Mouse (Mus musculus): ENCODE measurements around the gene Ins2.

Ins2 gene

DNA sequence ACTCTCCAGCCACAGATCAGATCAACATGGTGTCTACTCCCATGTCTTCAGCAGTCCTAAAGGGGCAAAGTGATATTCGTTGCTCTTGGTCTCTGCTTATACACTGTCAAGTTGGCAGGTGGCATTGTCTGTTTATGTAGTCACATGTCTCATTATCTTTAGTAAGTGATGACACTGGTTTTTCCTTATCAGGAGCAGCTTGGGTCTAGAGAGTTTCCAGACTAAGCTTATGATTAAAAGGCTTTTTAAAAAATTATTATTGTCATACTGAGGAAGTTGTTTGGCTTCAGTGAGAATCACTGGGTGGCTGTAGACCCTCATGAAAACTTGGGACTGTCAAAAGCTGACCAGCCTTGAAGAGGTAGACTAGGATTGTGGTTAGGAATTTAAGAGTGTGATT lies at the start of gene Ins2:
TSS of gene Ins2 (minus strand) at position 101 of the 400 bp plus-strand sequence.
- no peak for DNase-seq (ENCODE audit: extremely low read depth, low read depth, low spot score)

DNA sequence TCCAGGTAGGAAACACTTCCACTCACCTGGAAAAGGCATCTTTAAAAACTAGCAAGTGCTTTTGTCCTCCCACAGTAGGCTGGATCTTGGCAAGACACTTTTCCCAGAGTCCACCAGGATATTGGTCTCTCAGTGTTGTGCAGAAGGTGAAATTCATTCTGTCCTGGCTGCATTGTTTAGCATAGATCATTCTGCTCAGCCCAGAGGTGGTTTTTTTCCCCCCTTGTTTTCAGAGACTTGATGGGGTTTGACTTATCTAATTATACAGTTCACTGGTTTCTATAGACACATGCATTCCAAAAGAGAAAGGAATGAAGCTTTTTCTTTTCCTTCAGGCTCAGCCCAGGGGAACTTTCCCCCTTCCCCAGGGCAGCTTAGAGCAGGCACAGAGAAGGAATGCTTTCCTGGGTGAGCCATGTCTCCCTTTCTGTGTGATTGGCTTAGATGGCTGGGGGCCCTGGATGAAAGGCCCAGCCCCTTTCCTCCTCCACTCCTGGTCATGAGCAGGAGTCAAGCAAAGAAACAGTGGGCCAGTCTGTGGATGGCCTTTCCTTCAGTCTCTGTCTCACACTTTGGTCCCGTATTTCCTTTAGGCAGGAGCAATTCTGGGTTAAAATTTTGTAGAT lies 49.6 kb upstream of the Ins2 start:
- no peak for DNase-seq (ENCODE audit: extremely low read depth, low read depth, low spot score)

DNA sequence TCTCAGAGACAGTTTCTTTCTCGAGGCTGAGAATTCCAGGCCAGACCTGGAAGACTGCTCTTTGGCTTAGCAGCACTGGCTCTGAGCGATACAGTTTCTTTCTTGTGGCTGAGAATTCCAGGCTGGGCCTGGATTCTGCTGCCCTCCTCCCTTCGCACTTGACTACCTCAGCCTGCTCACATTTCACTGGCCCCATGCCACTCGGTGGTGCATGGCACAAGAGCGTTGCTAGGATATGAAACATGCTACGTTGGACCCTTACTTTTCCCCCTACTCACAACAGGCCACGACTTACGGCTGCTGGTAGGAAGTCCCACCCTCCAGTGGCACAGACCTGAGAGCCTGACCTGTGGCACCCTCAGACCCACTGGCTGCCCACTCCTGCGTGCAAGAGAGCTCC lies 46.5 kb upstream of the Ins2 start:
- DNase-seq (ENCODE audit: extremely low read depth, low read depth, low spot score) = no peak

DNA sequence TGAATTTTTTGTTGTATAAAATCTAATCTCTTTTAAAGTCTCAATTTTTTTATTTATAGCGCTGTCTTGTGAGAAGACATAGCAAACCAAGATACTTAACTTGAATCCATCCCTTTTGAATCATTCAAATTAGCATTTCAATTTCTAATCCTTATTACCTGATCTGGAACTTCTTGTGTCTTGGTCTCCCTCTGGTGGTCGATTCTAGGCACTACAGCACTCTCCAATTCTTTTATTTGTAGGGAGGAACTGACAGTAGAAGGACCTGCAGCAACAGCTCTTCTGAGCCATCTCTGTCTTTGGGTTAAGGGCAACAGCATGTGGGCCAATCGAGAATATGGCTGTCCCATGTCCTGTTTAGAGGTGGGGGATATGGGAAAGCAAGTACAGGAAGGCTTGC lies 5.4 kb downstream of the Ins2 start:
- no peak for DNase-seq (ENCODE audit: extremely low read depth, low read depth, low spot score)

DNA sequence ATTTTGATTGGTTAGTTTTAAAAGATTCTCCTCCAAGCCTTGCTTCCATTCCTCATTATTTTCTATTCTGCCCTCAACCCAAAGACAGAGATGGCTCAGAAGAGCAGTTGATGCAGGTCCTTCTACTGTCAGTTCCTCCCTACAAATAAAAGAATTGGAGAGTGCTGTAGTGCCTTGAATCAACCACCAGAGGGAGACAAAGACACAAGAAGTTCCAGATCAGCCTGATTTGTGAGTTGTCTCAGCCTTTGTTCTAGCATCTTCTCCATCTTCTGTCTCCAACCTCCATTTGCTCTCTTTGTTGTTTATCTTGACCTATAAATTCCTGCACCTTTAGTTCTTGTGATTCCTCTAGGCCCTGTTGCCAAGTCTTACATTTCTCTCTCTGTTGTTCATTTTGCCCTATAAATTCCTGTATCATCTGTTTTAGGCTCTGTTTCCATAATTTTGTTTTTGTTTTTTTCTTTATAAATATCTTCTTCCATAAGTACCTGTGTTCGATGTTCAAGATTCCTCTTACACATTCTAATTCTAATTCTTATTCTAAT lies 6.2 kb downstream of the Ins2 start:
- no peak for DNase-seq (ENCODE audit: extremely low read depth, low read depth, low spot score)

DNA sequence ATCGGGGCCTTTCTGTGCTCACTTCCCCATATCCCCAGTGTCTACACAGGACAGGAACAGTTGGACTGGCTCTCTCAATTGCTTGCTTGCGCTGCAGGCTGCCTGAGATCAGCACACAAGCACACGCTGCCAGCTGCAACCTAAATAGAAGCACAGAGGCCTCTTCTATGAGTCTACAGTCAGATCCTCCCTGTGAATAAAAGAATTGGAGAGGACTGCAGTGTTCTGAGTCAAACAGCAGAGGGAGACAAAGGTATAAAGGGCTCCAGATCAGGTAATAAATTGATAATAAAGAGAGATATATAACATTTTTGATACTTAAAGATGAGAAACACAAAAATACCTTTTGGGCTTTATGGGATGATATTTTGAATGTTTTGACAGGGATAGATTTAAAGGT lies 17.2 kb downstream of the Ins2 start:
- DNase-seq (ENCODE audit: extremely low read depth, low read depth, low spot score) = no peak

DNA sequence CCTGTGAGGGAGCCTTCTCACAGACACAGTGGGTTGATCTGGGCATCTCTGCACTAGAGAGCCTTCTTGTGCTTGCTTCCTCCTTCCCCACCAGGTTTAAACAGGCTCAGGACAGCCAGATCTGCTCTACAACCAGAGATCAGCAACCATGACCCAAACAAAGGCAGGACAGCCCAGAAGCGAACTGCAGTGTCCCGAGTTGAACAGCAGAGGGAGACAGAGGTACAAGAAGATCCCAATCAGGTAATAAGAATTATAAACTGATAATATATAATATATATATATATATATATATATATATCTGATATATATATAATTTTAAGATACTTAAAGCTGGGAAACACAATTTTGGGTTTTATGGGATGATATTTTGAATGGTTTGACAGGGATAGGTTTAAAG lies 22.5 kb downstream of the Ins2 start:
- DNase-seq (ENCODE audit: extremely low read depth, low read depth, low spot score) = no peak

DNA sequence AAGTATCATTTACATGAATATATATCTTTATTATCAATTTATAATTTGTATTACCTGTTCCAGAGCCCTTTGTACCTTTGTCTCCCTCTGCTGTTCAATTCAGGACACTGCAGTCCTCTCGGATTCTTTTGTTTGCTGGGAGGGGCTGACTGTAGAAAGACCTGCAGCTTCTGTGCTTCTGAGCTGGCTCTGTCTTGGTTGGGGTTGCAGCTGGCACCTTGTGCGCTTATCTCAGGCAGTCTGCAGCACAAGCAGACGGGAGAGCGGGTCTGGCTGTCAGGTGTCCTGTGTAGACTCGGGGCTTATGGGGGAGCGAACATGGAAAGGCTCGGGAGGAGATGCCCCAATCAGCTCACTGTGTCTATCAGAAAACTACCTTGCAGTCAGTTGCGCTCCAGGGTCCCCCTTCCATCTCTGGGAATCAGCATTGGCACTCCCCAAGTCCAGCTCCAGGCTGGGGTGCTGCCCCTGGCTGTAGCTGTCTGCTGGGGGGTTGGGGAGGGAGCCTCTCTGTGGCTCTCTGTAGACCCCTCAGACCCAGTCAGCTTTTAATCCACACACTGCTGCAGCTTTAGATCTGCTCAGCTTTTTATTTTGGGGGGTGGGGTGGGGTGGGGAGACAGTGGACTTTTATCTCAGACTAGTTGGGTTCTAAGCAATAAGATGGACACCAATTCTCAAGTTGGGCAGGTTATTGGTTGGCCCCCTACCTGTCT lies 28.2 kb downstream of the Ins2 start:
- DNase-seq (ENCODE audit: extremely low read depth, low read depth, low spot score) = no peak

DNA sequence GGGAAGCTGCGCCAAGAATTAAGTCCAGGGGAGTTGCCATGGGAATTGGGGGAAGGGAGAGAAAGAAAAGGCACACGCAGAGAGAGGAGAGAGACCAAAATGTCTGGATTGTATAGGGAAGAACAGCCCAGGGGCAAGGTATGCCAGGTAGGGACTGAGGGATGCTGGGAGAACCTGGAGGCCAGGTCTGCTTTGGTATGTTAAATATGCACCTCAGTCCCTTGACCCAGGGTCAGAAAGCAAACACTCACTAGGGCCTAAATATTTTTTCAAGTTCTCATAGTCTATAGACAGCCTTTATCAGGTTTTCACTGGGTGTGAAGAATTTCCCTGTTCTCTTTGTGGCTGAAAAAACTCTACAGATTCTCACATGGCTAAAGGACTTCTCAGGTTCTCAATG lies 36.3 kb downstream of the Ins2 start:
- no peak for DNase-seq (ENCODE audit: extremely low read depth, low read depth, low spot score)

DNA sequence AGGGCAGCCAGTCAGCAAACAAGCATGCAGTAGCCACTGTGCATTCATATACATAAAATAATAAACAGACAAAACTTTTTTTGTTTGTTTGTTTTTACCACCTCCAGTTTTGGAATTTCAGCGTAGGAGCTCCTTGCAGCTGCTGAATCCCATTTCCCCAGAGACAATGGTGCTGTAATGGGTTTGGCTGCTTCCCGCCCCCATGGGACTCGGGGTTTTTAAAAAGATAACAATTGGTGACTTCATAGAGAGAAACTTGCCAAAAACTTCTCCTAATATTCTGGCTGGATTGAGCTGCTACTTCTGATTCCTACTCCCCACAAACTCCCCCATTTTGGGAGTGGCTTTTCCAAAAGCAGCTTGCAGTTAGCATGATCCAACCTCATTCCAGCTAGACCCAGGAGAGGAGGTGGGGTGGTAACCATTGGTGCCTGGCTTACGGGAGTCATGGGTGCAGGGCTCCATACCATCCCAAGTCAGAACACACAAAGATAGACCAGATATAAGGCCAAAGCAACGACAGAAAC lies 43.8 kb downstream of the Ins2 start:
- no peak for DNase-seq (ENCODE audit: extremely low read depth, low read depth, low spot score)

DNA sequence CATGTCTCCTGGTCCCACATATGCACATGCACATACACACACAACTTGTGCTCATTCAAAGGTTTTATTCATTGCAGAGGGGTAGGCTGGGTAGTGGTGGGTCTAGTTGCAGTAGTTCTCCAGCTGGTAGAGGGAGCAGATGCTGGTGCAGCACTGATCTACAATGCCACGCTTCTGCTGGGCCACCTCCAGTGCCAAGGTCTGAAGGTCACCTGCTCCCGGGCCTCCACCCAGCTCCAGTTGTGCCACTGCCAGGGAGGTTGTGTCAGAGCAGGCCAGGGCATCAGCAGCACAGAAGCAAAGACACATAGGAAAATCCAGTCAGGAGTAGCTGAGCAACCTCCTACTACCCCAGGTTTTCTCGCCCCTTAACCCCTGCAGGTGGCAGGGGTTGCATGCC lies 64.6 kb downstream of the Ins2 start:
- no peak for DNase-seq (ENCODE audit: extremely low read depth, low read depth, low spot score)

DNA sequence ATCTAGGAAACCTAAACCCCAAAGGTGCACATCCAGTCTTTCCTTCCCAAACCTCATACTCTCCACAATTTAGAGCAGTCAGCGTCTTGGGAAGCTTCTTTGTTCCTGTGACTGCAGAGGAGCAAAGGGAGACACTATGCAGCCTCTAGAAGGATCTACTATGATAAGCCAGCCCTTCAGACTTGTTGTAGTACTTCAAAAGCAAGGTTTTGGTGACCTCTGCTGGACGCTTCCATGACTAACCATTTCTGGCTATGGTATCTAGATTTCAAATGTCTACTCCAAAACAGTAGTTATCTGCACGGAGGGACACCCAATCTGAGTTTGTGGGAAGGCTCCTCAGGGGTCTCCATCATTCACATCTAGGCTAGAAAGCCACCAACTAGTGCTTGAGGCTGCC lies 67.5 kb downstream of the Ins2 start:
- no peak for DNase-seq (ENCODE audit: extremely low read depth, low read depth, low spot score)

DNA sequence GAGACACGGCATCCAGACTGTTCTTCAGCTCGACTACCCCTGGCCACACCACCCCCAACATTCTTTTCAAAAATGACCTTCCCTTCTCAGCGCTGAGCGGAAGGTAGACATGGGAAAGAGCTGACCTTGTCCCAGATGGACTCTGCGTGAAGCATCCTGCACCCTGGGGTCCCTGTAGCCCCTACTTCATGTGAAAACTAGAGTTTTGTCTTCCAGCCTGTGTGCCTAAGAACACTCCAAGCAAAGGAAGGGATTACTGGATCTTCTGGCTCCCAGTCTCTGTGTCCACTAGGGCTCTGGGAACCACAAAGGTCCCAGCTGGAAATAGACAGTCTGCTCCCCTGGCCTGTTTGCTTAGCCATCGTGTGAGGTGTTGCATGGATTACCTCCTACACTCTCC lies 68.0 kb downstream of the Ins2 start:
- DNase-seq (ENCODE audit: extremely low read depth, low read depth, low spot score) = no peak

DNA sequence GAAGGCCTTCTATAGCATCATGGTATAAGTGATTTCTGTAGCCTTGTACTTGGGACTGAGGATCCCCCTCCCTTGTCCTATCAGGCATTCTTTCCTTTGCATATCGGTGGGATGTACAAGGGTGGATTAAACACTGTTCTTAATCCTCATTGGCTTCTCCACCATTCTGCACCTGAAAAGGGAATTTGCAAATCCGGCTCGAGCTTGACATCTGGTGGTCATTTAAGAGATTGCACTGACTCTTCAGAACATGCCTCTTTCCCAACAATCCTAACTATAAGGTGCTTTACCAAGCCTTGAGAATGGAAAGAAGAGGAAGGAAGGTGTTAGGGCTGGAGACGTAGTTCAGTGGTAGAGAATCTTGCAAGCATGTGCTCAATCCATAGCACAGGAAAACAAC lies 71.1 kb downstream of the Ins2 start:
- no peak for DNase-seq (ENCODE audit: extremely low read depth, low read depth, low spot score)

DNA sequence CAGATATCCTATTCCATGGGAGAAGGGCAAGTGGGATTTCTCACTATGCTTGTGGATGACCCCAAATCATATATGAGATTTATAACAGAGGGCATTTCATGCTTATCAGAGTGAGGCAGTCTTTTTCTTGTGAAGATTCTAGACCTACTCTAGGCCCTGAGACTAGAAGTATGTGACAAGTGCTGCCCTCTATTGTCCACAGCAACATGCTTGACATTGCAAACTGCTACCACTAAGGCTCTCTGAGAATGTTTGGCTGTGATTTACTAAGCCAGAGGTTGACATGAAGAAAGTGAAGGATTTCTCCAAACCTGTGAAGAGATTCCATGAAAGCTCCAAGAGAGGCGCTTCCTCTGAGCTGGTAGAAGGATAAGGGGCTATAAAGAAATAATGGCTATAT lies 72.1 kb downstream of the Ins2 start:
- DNase-seq (ENCODE audit: extremely low read depth, low read depth, low spot score) = no peak

DNA sequence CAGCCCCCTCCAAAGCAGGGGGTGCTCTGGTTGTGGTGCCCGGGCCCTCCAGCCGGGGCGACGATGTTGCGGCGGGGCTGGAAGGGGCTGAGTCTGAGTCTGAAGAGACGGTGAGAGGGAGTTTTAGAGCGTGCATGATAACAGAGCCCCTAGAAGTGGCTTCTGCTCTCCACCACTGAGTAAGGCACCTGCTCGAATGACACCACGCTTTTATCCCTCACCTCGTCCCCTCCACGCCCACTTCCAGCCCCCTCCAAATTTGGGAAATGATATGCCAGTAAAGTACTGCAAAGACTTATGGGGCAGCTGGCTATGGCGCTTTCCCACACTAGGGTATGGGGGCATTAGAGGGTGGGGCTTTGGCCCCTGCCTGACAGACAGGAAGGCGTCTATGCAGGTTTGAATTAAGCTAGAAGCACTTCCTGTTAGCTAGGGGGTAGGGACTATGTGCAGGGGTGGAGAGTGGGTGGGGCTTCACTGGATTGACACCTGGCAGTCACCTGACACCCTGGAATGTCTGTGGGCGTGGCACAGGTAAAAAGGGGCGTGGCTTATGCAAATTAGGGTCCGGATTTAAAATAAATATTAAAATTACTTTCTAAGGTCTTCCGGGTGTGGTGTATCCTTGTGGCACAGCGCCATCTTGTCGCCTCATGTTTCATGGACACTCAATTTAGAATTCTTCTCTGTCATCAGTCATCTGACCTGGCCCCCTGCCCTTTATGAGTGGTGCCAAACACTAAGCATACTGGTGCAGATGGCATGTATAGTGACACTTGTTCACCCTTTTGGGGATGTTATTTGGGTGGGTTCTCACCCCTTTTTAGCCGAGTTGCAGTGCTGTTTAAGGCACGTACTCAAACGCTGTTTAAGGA lies 73.2 kb downstream of the Ins2 start, which contains the start of gene Gm49394:
TSS of gene Gm49394 (minus strand) at position 192 of the 875 bp plus-strand sequence.
- DNase-seq (ENCODE audit: extremely low read depth, low read depth, low spot score) = no peak

DNA sequence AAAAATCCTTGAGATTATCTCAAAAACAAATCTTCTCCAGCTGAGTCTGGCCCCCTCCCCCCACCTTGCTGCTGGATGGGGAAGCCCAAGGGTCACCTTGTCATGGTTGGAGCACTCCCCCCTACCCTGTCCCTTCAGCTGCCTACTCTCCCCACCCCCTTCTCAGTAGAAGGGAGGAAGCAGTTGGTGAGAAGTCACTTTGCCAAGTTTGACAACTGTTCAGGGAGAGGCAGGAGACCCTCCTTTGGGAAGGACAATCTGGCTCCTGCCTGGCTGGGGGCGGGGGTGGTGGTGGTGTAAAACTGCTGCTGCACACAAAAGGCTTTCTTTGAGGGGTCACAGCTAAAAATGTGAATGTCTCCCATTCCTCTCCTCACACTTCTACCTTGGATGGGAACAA lies 74.9 kb downstream of the Ins2 start:
- no peak for DNase-seq (ENCODE audit: extremely low read depth, low read depth, low spot score)

DNA sequence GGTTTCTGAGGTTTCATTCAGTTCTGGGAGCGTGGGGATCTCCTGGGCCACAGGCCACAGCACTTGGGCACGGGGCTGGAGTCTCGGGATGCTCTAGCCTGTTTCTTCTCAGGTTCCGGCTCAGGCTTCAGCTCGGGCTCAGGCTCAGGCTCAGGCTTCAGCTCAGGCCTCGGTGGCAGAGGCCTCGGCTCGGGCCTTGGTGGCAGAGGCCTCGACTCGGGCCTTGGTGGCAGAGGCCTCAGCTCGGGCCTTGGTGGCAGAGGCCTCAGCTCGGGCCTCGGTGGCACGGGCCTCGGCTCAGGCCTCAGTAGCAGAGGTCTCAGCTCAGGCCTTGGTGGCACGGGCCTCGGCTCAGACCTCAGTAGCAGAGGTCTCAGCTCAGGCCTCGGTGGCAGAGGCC lies 75.7 kb downstream of the Ins2 start:
- DNase-seq (ENCODE audit: extremely low read depth, low read depth, low spot score) = no peak

DNA sequence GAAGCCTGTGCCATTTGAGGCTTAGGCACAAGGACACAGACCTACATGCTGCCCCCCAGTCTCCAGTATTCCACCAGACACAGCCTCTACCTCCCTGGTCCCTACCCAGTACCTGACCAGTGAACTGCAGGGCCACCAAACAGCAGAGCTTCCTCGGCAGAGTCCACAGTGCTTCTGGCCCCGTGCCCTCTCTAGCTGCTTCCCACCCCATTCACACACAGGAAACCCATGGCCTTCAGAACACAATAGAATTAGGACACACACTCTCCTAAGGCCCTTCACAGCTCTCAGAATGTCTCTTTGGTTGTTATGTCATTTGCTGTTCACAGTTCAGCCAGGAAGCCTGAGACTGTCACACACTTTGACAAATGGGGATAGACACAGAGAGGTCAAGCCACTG lies 76.5 kb downstream of the Ins2 start, which contains the start of gene Igf2:
TSS of gene Igf2 (minus strand) at position 158 of the 400 bp plus-strand sequence.
- no peak for DNase-seq (ENCODE audit: extremely low read depth, low read depth, low spot score)

DNA sequence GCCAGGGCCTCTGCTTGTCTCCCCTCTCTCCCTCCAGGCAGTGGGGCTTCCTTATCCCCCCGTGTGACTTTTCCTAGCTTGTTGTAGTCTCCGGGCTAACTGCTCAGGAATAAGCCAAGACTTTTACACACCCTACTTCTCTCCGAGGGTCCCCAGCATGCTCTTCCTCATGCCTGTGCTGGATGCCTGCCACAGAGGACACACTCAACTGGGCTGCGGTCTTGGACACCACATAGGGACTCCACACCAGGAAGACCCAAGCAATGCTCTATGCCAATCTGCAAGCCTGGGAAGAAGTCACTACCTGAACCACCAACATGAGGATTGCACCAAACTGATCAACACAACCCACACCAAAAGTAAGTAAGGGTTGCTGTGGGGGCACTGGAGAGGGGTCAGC lies 77.1 kb downstream of the Ins2 start:
- DNase-seq (ENCODE audit: extremely low read depth, low read depth, low spot score) = no peak

DNA sequence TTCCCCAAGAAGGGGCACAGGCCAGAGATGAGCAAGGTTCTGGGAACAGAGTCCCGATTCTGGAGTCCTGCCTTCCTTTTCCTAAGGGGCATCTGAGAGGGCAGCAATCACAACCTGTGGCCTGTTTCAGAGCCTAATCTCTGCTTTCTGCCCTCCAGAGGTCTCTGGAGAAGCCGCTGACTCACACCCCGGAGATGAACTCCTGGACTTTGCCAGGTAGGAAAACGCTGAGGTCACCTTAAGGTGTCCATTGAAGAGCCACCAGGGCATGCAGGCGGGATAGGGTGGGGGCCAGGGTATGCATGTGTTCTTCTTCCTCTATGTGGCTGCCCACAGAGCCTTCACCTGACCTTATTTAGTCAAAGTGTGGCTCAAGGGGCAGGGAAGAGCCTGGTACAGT lies 77.8 kb downstream of the Ins2 start:
- no peak for DNase-seq (ENCODE audit: extremely low read depth, low read depth, low spot score)

Data from fat pad, adult 2 months (tissue).